Comparison of ENCODE assay signal across 8 mouse cellular contexts in genomic region chr17:35919864-35920301, GRCm38 (mm10). TPM values are rescaled to one million over a fixed set of nuclear protein-coding genes. Genes with fewer than 3 reads are reported as not detected.
DNase-seq lines count a peak whose midpoint lies in the region; ATAC-seq lines count a peak whose summit lies in the region.

No protein-coding gene starts in this region.

- H3K9me3 ChIP-seq in lung, embryonic 15.5 days, result no peaks in the 10 kb centered on the region
- H3K9me3 ChIP-seq in embryonic facial prominence, embryonic 13.5 days, result no peaks in the 10 kb centered on the region
- no peaks in the 10 kb centered on the region for H3K9me3 ChIP-seq in intestine, embryonic 16.5 days (ENCODE audit: control insufficient read depth, low read length)
- no peaks in the 10 kb centered on the region for H3K9me3 ChIP-seq in neural tube, embryonic 12.5 days

- no peaks in the 10 kb centered on the region for H3K27me3 ChIP-seq in lung, embryonic 15.5 days
- H3K27me3 ChIP-seq in embryonic facial prominence, embryonic 13.5 days, result no peaks in the 10 kb centered on the region
- no peaks in the 10 kb centered on the region for H3K27me3 ChIP-seq in intestine, embryonic 16.5 days (replicated peaks; ENCODE audit: control insufficient read depth, insufficient read depth, low read length)
- no peaks in the 10 kb centered on the region for H3K27me3 ChIP-seq in neural tube, embryonic 12.5 days (replicated peaks)

- H3K27ac ChIP-seq in lung, embryonic 15.5 days, result peak overlapping the region; percentile 98
- H3K27ac ChIP-seq in embryonic facial prominence, embryonic 13.5 days, result peak overlapping the region; percentile 97
- H3K27ac ChIP-seq in intestine, embryonic 16.5 days (ENCODE audit: low read length), result peak overlapping the region; percentile 92
- peak overlapping the region; percentile 44; the same call in 1 of the 2 replicates for H3K27ac ChIP-seq in neural tube, embryonic 12.5 days

- 37% methylated on average over 6 of the region's 6 CpGs for WGBS in lung, embryonic 15.5 days
- 46% methylated on average over 6 of the region's 6 CpGs for WGBS in embryonic facial prominence, embryonic 13.5 days
- 33% methylated on average over 6 of the region's 6 CpGs for WGBS in intestine, embryonic 16.5 days
- WGBS in neural tube, embryonic 12.5 days, result 51% methylated on average over 6 of the region's 6 CpGs

- DNase-seq in lung, postnatal 10 days, result no peak
- DNase-seq in retina, postnatal 1 day, result no peak
- DNase-seq in right cerebral cortex, postnatal 25 days, result no peak

- H3K9ac ChIP-seq in lung, embryonic 15.5 days, result peak overlapping the region; percentile 44
- H3K9ac ChIP-seq in embryonic facial prominence, embryonic 13.5 days, result peak overlapping the region; percentile 97
- 0 out of 2 replicates have a peak overlapping the region, but pooled peaks have one; percentile 0 for H3K9ac ChIP-seq in intestine, embryonic 16.5 days (ENCODE audit: low read depth, low read length)
- peak overlapping the region; percentile 72 for H3K9ac ChIP-seq in neural tube, embryonic 12.5 days

- H3K36me3 ChIP-seq in lung, embryonic 15.5 days, result peaks cover 37% of the 10 kb centered on the region
- H3K36me3 ChIP-seq in embryonic facial prominence, embryonic 13.5 days, result peaks cover 18% of the 10 kb centered on the region
- H3K36me3 ChIP-seq in intestine, embryonic 16.5 days (ENCODE audit: control insufficient read depth, insufficient read depth, low read length), result peaks cover 9% of the 10 kb centered on the region; the same call in 1 of the 2 replicates
- H3K36me3 ChIP-seq in neural tube, embryonic 12.5 days, result peaks cover 22% of the 10 kb centered on the region

- ATAC-seq in lung, embryonic 15.5 days (ENCODE audit: borderline replicate concordance, extremely low read depth, low FRiP score, low TSS enrichment), result no peak
- no peak for ATAC-seq in embryonic facial prominence, embryonic 13.5 days (ENCODE audit: insufficient number of reproducible peaks, insufficient read depth, low FRiP score, low TSS enrichment, low read depth)
- ATAC-seq in intestine, embryonic 16.5 days, result no peak
- no peak for ATAC-seq in neural tube, embryonic 12.5 days (ENCODE audit: low FRiP score, low read depth)
- no peak for ATAC-seq in activated CD4-positive, CD25-positive, alpha-beta regulatory T cell, adult 4 months

- peak overlapping the region; percentile 90 for H3K4me2 ChIP-seq in lung, embryonic 15.5 days
- H3K4me2 ChIP-seq in embryonic facial prominence, embryonic 13.5 days, result peak overlapping the region; percentile 93
- peak overlapping the region; percentile 78 for H3K4me2 ChIP-seq in intestine, embryonic 16.5 days (ENCODE audit: low read depth, low read length)
- peak overlapping the region; percentile 74 for H3K4me2 ChIP-seq in neural tube, embryonic 12.5 days (replicated peaks)

- peaks cover 37% of the 10 kb centered on the region for H3K4me1 ChIP-seq in lung, embryonic 15.5 days
- H3K4me1 ChIP-seq in embryonic facial prominence, embryonic 13.5 days, result peaks cover 26% of the 10 kb centered on the region
- peaks cover 30% of the 10 kb centered on the region for H3K4me1 ChIP-seq in intestine, embryonic 16.5 days (ENCODE audit: control insufficient read depth, insufficient read depth, low read length)
- H3K4me1 ChIP-seq in neural tube, embryonic 12.5 days, result peaks cover 34% of the 10 kb centered on the region

- H3K4me3 ChIP-seq in lung, embryonic 15.5 days, result peak overlapping the region; percentile 56
- peak overlapping the region; percentile 72; the same call in 1 of the 2 replicates for H3K4me3 ChIP-seq in embryonic facial prominence, embryonic 13.5 days
- peak overlapping the region; percentile 75 for H3K4me3 ChIP-seq in intestine, embryonic 16.5 days (ENCODE audit: low read length)
- peak overlapping the region; percentile 71 for H3K4me3 ChIP-seq in neural tube, embryonic 12.5 days

RNA-seq across cellular contexts. Expression of gene Ppp1r10, which starts 3.6 kb away (rescaled TPM):
- polyA plus RNA-seq in lung, embryonic 15.5 days (2015; fragmentation: Nextera tagmentation; extraction: Ambion mirVana), result 35.9 and 38.2 TPM in 2 replicates
- 40.1 and 44.3 TPM in 2 replicates for polyA plus RNA-seq in embryonic facial prominence, embryonic 13.5 days (2015; fragmentation: Nextera tagmentation; extraction: Ambion mirVana)
- 28.8 and 30.1 TPM in 2 replicates for polyA plus RNA-seq in intestine, embryonic 16.5 days (2015; fragmentation: Nextera tagmentation; extraction: Ambion mirVana)
- polyA plus RNA-seq in neural tube, embryonic 12.5 days (2016; fragmentation: Nextera tagmentation; extraction: Ambion mirVana), result 60.2 and 61.6 TPM in 2 replicates
- 10 to 100 TPM; 42.0 to 57.4 TPM for polyA plus RNA-seq in activated CD4-positive, CD25-positive, alpha-beta regulatory T cell, adult 4 months (2017; shearing (Covaris generic))

RNA-seq across cellular contexts. Expression of gene Mrps18b, which starts 3.7 kb away (rescaled TPM):
- 73.9 and 77.5 TPM in 2 replicates for polyA plus RNA-seq in lung, embryonic 15.5 days (2015; fragmentation: Nextera tagmentation; extraction: Ambion mirVana)
- 60.2 and 69.9 TPM in 2 replicates for polyA plus RNA-seq in embryonic facial prominence, embryonic 13.5 days (2015; fragmentation: Nextera tagmentation; extraction: Ambion mirVana)
- polyA plus RNA-seq in intestine, embryonic 16.5 days (2015; fragmentation: Nextera tagmentation; extraction: Ambion mirVana), result 133 and 145 TPM in 2 replicates
- polyA plus RNA-seq in neural tube, embryonic 12.5 days (2016; fragmentation: Nextera tagmentation; extraction: Ambion mirVana), result 55.3 and 56.1 TPM in 2 replicates
- polyA plus RNA-seq in activated CD4-positive, CD25-positive, alpha-beta regulatory T cell, adult 4 months (2017; shearing (Covaris generic)), result 10 to 100 TPM; 42.2 to 50.9 TPM

RNA-seq across cellular contexts. Expression of gene Atat1, which starts 10.0 kb away (rescaled TPM):
- polyA plus RNA-seq in lung, embryonic 15.5 days (2015; fragmentation: Nextera tagmentation; extraction: Ambion mirVana), result 58.3 and 63.6 TPM in 2 replicates
- 136 and 151 TPM in 2 replicates for polyA plus RNA-seq in embryonic facial prominence, embryonic 13.5 days (2015; fragmentation: Nextera tagmentation; extraction: Ambion mirVana)
- 43.4 and 45.4 TPM in 2 replicates for polyA plus RNA-seq in intestine, embryonic 16.5 days (2015; fragmentation: Nextera tagmentation; extraction: Ambion mirVana)
- 299 and 304 TPM in 2 replicates for polyA plus RNA-seq in neural tube, embryonic 12.5 days (2016; fragmentation: Nextera tagmentation; extraction: Ambion mirVana)
- 10 to 100 TPM; 11.7 to 14.3 TPM for polyA plus RNA-seq in activated CD4-positive, CD25-positive, alpha-beta regulatory T cell, adult 4 months (2017; shearing (Covaris generic))

RNA-seq across cellular contexts. Expression of gene 2310061I04Rik, which starts 22.7 kb away (rescaled TPM):
- polyA plus RNA-seq in lung, embryonic 15.5 days (2015; fragmentation: Nextera tagmentation; extraction: Ambion mirVana), result 20.5 and 21.2 TPM in 2 replicates
- polyA plus RNA-seq in embryonic facial prominence, embryonic 13.5 days (2015; fragmentation: Nextera tagmentation; extraction: Ambion mirVana), result 24.7 and 30.1 TPM in 2 replicates
- polyA plus RNA-seq in intestine, embryonic 16.5 days (2015; fragmentation: Nextera tagmentation; extraction: Ambion mirVana), result 29.1 and 30.1 TPM in 2 replicates
- 26.8 and 30.3 TPM in 2 replicates for polyA plus RNA-seq in neural tube, embryonic 12.5 days (2016; fragmentation: Nextera tagmentation; extraction: Ambion mirVana)
- 10 to 100 TPM; 12.4 to 17.5 TPM for polyA plus RNA-seq in activated CD4-positive, CD25-positive, alpha-beta regulatory T cell, adult 4 months (2017; shearing (Covaris generic))

RNA-seq across cellular contexts. Expression of gene Dhx16, which starts 40.3 kb away (rescaled TPM):
- polyA plus RNA-seq in lung, embryonic 15.5 days (2015; fragmentation: Nextera tagmentation; extraction: Ambion mirVana), result 42.0 and 42.1 TPM in 2 replicates
- 40.9 and 53.5 TPM in 2 replicates for polyA plus RNA-seq in embryonic facial prominence, embryonic 13.5 days (2015; fragmentation: Nextera tagmentation; extraction: Ambion mirVana)
- 36.0 and 38.3 TPM in 2 replicates for polyA plus RNA-seq in intestine, embryonic 16.5 days (2015; fragmentation: Nextera tagmentation; extraction: Ambion mirVana)
- polyA plus RNA-seq in neural tube, embryonic 12.5 days (2016; fragmentation: Nextera tagmentation; extraction: Ambion mirVana), result 43.3 and 45.9 TPM in 2 replicates
- polyA plus RNA-seq in activated CD4-positive, CD25-positive, alpha-beta regulatory T cell, adult 4 months (2017; shearing (Covaris generic)), result 10 to 100 TPM; 19.6 to 26.9 TPM

Comparison
In these comparisons a context has a peak if more than half of its experiments do, and no peak if none do; other contexts are left out.
1. H3K27ac ChIP-seq: peak in every context shown above with its lines; median percentile 98 in lung, embryonic 15.5 days; 97 in embryonic facial prominence, embryonic 13.5 days; 92 in intestine, embryonic 16.5 days; 44 in neural tube, embryonic 12.5 days.
2. H3K9ac ChIP-seq: peak in every context shown above with its lines; median percentile 97 in embryonic facial prominence, embryonic 13.5 days; 72 in neural tube, embryonic 12.5 days; 44 in lung, embryonic 15.5 days; 0 in intestine, embryonic 16.5 days.